Mouse (Mus musculus): ENCODE data around the gene Glyr1. TPM values are rescaled to one million over a fixed set of nuclear protein-coding genes. Genes with fewer than 3 reads are reported as not detected.

Glyr1 gene
- polyA plus RNA-seq, 1 experiment from 2014 or later, result 91.3 TPM

- H3K9ac ChIP-seq (ENCODE audit: low read depth, low read length), result no peak overlapping the region
- no peaks in the 10 kb centered on the region for H3K27me3 ChIP-seq (replicated peaks; ENCODE audit: control insufficient read depth, insufficient read depth, low read length)
- peaks cover 67% of the 10 kb centered on the region for H3K36me3 ChIP-seq (ENCODE audit: control insufficient read depth, insufficient read depth, low read length)
- DNase-seq (ENCODE audit: low spot score) (no peak), ATAC-seq (ENCODE audit: low read depth) (no peak)
- no peaks in the 10 kb centered on the region for H3K4me1 ChIP-seq (ENCODE audit: control insufficient read depth, insufficient read depth, low read length)
- H3K4me3 ChIP-seq (ENCODE audit: low read depth, low read length), result no peak overlapping the region
- H3K9me3 ChIP-seq (ENCODE audit: control insufficient read depth, low read length), result no peaks in the 10 kb centered on the region
- H3K27ac ChIP-seq (replicated peaks; ENCODE audit: low read depth, low read length), result no peak overlapping the region
- no peak overlapping the region for H3K4me2 ChIP-seq (ENCODE audit: low read depth, low read length)
- 96% methylated on average over 4 of the region's 4 CpGs for WGBS
These were observed 13.8 kb upstream of the Glyr1 start for GRCm38 (mm10) chr16:5063472-5063871.

DNA sequence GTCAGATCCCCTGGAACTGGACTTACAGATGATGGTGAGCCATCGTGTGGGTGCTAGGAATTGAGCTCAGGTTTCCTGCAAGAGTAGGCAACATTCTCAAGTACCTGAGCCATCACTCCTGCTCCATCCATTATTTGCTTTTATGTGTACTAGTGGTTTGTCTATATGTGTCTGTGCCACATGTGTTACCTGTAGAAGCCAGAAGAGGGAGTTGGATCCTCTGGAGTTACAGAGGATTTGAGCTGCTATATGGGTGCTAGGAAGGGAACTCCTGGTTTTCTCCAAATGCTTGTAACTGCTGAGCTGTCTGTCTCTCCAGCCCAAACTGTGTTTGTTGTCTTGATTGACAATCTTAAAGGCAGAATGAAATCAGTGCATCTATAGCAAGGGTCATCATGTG lies 8.5 kb upstream of the Glyr1 start:
- peaks cover 57% of the 10 kb centered on the region for H3K36me3 ChIP-seq (ENCODE audit: control insufficient read depth, insufficient read depth, low read length)
- no peak overlapping the region for H3K9ac ChIP-seq (ENCODE audit: low read depth, low read length)
- H3K27ac ChIP-seq (replicated peaks; ENCODE audit: low read depth, low read length), result no peak overlapping the region
- no peak overlapping the region for H3K4me2 ChIP-seq (ENCODE audit: low read depth, low read length)
- DNase-seq (ENCODE audit: low spot score), result peak; percentile 23
- no peaks in the 10 kb centered on the region for H3K4me1 ChIP-seq (ENCODE audit: control insufficient read depth, insufficient read depth, low read length)
- no peak for ATAC-seq (ENCODE audit: low read depth)
- no peak overlapping the region for H3K4me3 ChIP-seq (ENCODE audit: low read depth, low read length)
- 84% methylated on average over 1 of the region's 1 CpGs for WGBS
- no peaks in the 10 kb centered on the region for H3K9me3 ChIP-seq (ENCODE audit: control insufficient read depth, low read length)
- H3K27me3 ChIP-seq (replicated peaks; ENCODE audit: control insufficient read depth, insufficient read depth, low read length), result no peaks in the 10 kb centered on the region

GRCm38 (mm10) chr16:5050251-5051110 lies 818 bp upstream of the Glyr1 start:
- Histone ChIP-seq H3K36me3 (ENCODE audit: control insufficient read depth, insufficient read depth, low read length) (peaks cover 42% of the 10 kb centered on the region), H3K4me2 (ENCODE audit: low read depth, low read length) (peak overlapping the region; percentile 86), H3K4me3 (ENCODE audit: low read depth, low read length) (peak overlapping the region; percentile 86), H3K27ac (replicated peaks; ENCODE audit: low read depth, low read length) (peak overlapping the region; percentile 98), H3K27me3 (replicated peaks; ENCODE audit: control insufficient read depth, insufficient read depth, low read length) (no peaks in the 10 kb centered on the region), H3K9ac (ENCODE audit: low read depth, low read length) (peak overlapping the region; percentile 93), H3K9me3 (ENCODE audit: control insufficient read depth, low read length) (no peaks in the 10 kb centered on the region), H3K4me1 (ENCODE audit: control insufficient read depth, insufficient read depth, low read length) (peaks cover 16% of the 10 kb centered on the region)
- ATAC-seq (ENCODE audit: low read depth) (peak; percentile 64), DNase-seq (ENCODE audit: low spot score) (peak; percentile 88)
- WGBS, result under 1% methylated on average over 54 of the region's 78 CpGs

- under 1% methylated on average over 32 of the region's 38 CpGs for WGBS
- peak overlapping the region; percentile 88 for H3K9ac ChIP-seq (ENCODE audit: low read depth, low read length)
- no peak for DNase-seq (ENCODE audit: low spot score)
These were observed 385 bp downstream of the Glyr1 start for GRCm38 (mm10) chr16:5049182-5049773.

GRCm38 (mm10) chr16:5045322-5045721 lies 4.3 kb downstream of the Glyr1 start:
- Histone ChIP-seq H3K36me3 (ENCODE audit: control insufficient read depth, insufficient read depth, low read length) (peaks cover 75% of the 10 kb centered on the region), H3K27ac (replicated peaks; ENCODE audit: low read depth, low read length) (no peak overlapping the region), H3K9me3 (ENCODE audit: control insufficient read depth, low read length) (no peaks in the 10 kb centered on the region), H3K27me3 (replicated peaks; ENCODE audit: control insufficient read depth, insufficient read depth, low read length) (no peaks in the 10 kb centered on the region), H3K9ac (ENCODE audit: low read depth, low read length) (no peak overlapping the region), H3K4me2 (ENCODE audit: low read depth, low read length) (no peak overlapping the region), H3K4me3 (ENCODE audit: low read depth, low read length) (no peak overlapping the region), H3K4me1 (ENCODE audit: control insufficient read depth, insufficient read depth, low read length) (peaks cover 14% of the 10 kb centered on the region)
- WGBS, result 91% methylated on average over 3 of the region's 3 CpGs
- DNase-seq (ENCODE audit: low spot score) (no peak), ATAC-seq (ENCODE audit: low read depth) (no peak)

More at GRCm38 (mm10) chr16:5049182-5049773, 385 bp downstream of the Glyr1 start:
- H3K9me3 ChIP-seq (ENCODE audit: control insufficient read depth, low read length), result no peaks in the 10 kb centered on the region
- peak overlapping the region; percentile 86 for H3K4me3 ChIP-seq (ENCODE audit: low read depth, low read length)
- peak; percentile 34 for ATAC-seq (ENCODE audit: low read depth)
- no peaks in the 10 kb centered on the region for H3K27me3 ChIP-seq (replicated peaks; ENCODE audit: control insufficient read depth, insufficient read depth, low read length)
- H3K4me1 ChIP-seq (ENCODE audit: control insufficient read depth, insufficient read depth, low read length), result peaks cover 16% of the 10 kb centered on the region
- H3K36me3 ChIP-seq (ENCODE audit: control insufficient read depth, insufficient read depth, low read length), result peaks cover 47% of the 10 kb centered on the region
- H3K27ac ChIP-seq (replicated peaks; ENCODE audit: low read depth, low read length), result peak overlapping the region; percentile 93
- H3K4me2 ChIP-seq (ENCODE audit: low read depth, low read length), result peak overlapping the region; percentile 57

DNA sequence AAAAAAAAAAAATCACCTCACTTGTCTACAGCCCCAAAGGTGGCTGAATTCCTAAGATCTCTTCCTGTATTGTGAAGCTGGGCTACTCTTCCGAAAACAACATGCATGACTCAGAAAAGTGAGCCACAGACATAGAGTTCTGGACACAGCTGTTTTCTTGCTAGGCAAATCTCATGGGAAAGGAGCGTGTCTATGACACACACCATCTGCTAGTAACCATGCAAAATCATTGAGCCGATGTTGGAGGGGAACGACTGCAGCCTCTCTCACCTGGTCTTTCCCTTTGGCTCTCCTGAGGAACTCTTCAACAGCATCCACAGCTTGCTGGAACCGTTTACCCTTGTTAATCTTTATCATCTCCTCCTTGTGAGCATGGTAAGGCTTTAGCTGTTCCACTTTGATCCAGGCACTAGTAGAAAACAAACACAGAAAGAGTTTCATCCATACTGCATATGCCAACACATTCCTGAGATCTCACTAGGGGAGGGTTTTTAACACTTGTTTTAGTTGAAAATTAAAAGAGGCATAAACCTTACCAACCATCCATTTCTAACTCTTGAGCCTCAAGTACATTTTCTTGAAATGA lies 12.9 kb downstream of the Glyr1 start:
- no peak for ATAC-seq (ENCODE audit: low read depth)
- Histone ChIP-seq H3K36me3 (ENCODE audit: control insufficient read depth, insufficient read depth, low read length) (peaks cover 95% of the 10 kb centered on the region), H3K27me3 (replicated peaks; ENCODE audit: control insufficient read depth, insufficient read depth, low read length) (no peaks in the 10 kb centered on the region), H3K4me3 (ENCODE audit: low read depth, low read length) (no peak overlapping the region), H3K4me1 (ENCODE audit: control insufficient read depth, insufficient read depth, low read length) (no peaks in the 10 kb centered on the region), H3K4me2 (ENCODE audit: low read depth, low read length) (no peak overlapping the region), H3K27ac (replicated peaks; ENCODE audit: low read depth, low read length) (no peak overlapping the region), H3K9ac (ENCODE audit: low read depth, low read length) (no peak overlapping the region), H3K9me3 (ENCODE audit: control insufficient read depth, low read length) (no peaks in the 10 kb centered on the region)
- 79% methylated on average over 5 of the region's 5 CpGs for WGBS
- peak; percentile 21 for DNase-seq (ENCODE audit: low spot score)

- ATAC-seq (ENCODE audit: low read depth) (no peak), DNase-seq (ENCODE audit: low spot score) (no peak)
- Histone ChIP-seq H3K4me3 (ENCODE audit: low read depth, low read length) (no peak overlapping the region), H3K9me3 (ENCODE audit: control insufficient read depth, low read length) (no peaks in the 10 kb centered on the region), H3K4me1 (ENCODE audit: control insufficient read depth, insufficient read depth, low read length) (no peaks in the 10 kb centered on the region), H3K36me3 (ENCODE audit: control insufficient read depth, insufficient read depth, low read length) (peaks cover 95% of the 10 kb centered on the region), H3K27me3 (replicated peaks; ENCODE audit: control insufficient read depth, insufficient read depth, low read length) (no peaks in the 10 kb centered on the region), H3K9ac (ENCODE audit: low read depth, low read length) (no peak overlapping the region), H3K27ac (replicated peaks; ENCODE audit: low read depth, low read length) (no peak overlapping the region), H3K4me2 (ENCODE audit: low read depth, low read length) (no peak overlapping the region)
- 91% methylated on average over 3 of the region's 3 CpGs for WGBS
These were observed 14.1 kb downstream of the Glyr1 start for GRCm38 (mm10) chr16:5035591-5035990.

DNA sequence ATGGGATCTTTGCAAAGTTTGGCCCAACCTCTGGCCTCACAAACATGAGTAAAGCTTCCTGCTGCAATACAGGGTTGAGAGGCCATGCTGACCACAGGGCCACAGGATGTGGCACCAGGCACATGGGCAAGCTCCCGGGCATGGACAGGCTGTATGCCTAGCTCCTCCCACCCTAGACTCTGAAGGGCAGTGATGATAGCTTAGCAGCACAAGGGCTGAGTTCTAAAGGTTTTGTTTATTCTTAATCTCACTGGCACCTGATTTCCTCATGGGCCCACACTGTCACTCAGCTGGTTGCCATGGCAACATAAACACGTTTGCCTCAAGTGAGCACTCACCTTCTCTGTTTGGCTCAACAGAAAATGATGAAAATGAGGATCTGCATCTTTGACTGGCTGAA lies 19.8 kb downstream of the Glyr1 start:
- H3K9ac ChIP-seq (ENCODE audit: low read depth, low read length), result no peak overlapping the region
- no peak for ATAC-seq (ENCODE audit: low read depth)
- 65% methylated on average over 2 of the region's 2 CpGs for WGBS
- H3K36me3 ChIP-seq (ENCODE audit: control insufficient read depth, insufficient read depth, low read length), result peaks cover 100% of the 10 kb centered on the region
- H3K4me1 ChIP-seq (ENCODE audit: control insufficient read depth, insufficient read depth, low read length), result no peaks in the 10 kb centered on the region
- no peaks in the 10 kb centered on the region for H3K9me3 ChIP-seq (ENCODE audit: control insufficient read depth, low read length)
- no peak overlapping the region for H3K4me2 ChIP-seq (ENCODE audit: low read depth, low read length)
- no peak overlapping the region for H3K27ac ChIP-seq (replicated peaks; ENCODE audit: low read depth, low read length)
- H3K27me3 ChIP-seq (replicated peaks; ENCODE audit: control insufficient read depth, insufficient read depth, low read length), result no peaks in the 10 kb centered on the region
- no peak overlapping the region for H3K4me3 ChIP-seq (ENCODE audit: low read depth, low read length)
- DNase-seq (ENCODE audit: low spot score), result peak; percentile 3

All from embryonic facial prominence, embryonic 14.5 days (tissue).